Mouse (Mus musculus): ENCODE measurements at regions not wholly inside any gene's neighbourhood (a gene's known extent, or its start where the extent isn't known, plus 50 kb on each side); places are given as distances from the start of the nearest gene placed in this dataset.

DNA sequence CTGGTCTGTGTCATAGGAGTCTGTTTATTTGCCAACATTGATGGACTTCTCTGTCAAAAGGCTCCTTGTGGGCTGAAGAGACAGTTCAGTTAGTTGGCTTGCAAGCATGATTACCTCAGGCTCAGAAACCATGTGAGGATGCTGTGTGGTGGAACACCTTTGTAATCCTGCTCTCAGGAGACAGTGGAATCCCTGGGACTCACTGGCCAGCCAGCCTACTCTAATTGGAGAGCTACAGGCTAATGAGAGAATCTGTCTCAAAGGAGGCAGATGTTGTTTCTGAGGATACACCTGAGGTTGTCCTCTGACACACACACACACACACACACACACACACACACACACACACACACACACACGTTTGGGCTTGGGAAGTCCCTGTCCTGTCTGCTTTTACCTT, 51.1 kb upstream of the Atp1b1 start:
- TF ChIP-seq CTCF (IDR thresholded peaks at IDR 0.05; ENCODE audit: insufficient read depth, low read length) (no peak), POLR2A (IDR thresholded peaks at IDR 0.05; ENCODE audit: borderline replicate concordance, extremely low read depth, low read depth, low read length) (no peak)
- 40% methylated on average over 1 of the region's 1 CpGs for WGBS
- Histone ChIP-seq H3K4me1 (ENCODE audit: control insufficient read depth, insufficient read depth, low read length) (no peaks in the 10 kb centered on the region), H3K4me3 (replicated peaks; ENCODE audit: extremely low read depth, low read depth, low read length) (no peak overlapping the region)
- no peak for DNase-seq

- Histone ChIP-seq H3K4me3 (replicated peaks; ENCODE audit: extremely low read depth, low read depth, low read length) (no peak overlapping the region), H3K4me1 (ENCODE audit: control insufficient read depth, insufficient read depth, low read length) (no peaks in the 10 kb centered on the region)
- WGBS: 64% methylated on average over 8 of the region's 8 CpGs
- DNase-seq: no peak
- no peak for TF ChIP-seq POLR2A (IDR thresholded peaks at IDR 0.05; ENCODE audit: borderline replicate concordance, extremely low read depth, low read depth, low read length)
- no peak for TF ChIP-seq CTCF (IDR thresholded peaks at IDR 0.05; ENCODE audit: insufficient read depth, low read length)
Observed at GRCm38 (mm10) chr1:164508556-164508955, 50.4 kb upstream of the Atp1b1 start.

- no peaks in the 10 kb centered on the region for H3K4me1 ChIP-seq (ENCODE audit: control insufficient read depth, insufficient read depth, low read length)
- DNase-seq: no peak
- TF ChIP-seq CTCF (IDR thresholded peaks at IDR 0.05; ENCODE audit: insufficient read depth, low read length) (no peak), POLR2A (IDR thresholded peaks at IDR 0.05; ENCODE audit: borderline replicate concordance, extremely low read depth, low read depth, low read length) (no peak)
- no peak overlapping the region for H3K4me3 ChIP-seq (replicated peaks; ENCODE audit: extremely low read depth, low read depth, low read length)
- 68% methylated on average over 5 of the region's 5 CpGs for WGBS
Observed at GRCm38 (mm10) chr1:164508106-164508505, 50.0 kb upstream of the Atp1b1 start.
